Mouse (Mus musculus): ENCODE measurements around the gene Rpl36-ps4.

- TF ChIP-seq CTCF (IDR thresholded peaks at IDR 0.05; ENCODE audit: low read depth, low read length) (no peak), POLR2A (IDR thresholded peaks at IDR 0.05; ENCODE audit: borderline replicate concordance, low read depth, low read length) (no peak)
These were observed 42.6 kb downstream of the Rpl36-ps4 start for GRCm38 (mm10) chr17:87963081-87964075.
